Mouse (Mus musculus): ENCODE data around the gene Cyp2g1. TPM values are rescaled to one million over a fixed set of nuclear protein-coding genes. Genes with fewer than 3 reads are reported as not detected.

The Cyp2g1 gene
- not detected in 2 replicates for polyA plus RNA-seq (2016; fragmentation: Nextera tagmentation; extraction: Ambion mirVana)

- H3K4me1 ChIP-seq (replicated peaks) = no peaks in the 10 kb centered on the region
- H3K27me3 ChIP-seq (ENCODE audit: insufficient read depth, poor library complexity, severe bottlenecking) = no peaks in the 10 kb centered on the region
- no peak within 1 kb of the TSS for H3K4me3 ChIP-seq
- H3K36me3 ChIP-seq = no peaks in the 10 kb centered on the region
- no peak within 1 kb of the TSS for H3K27ac ChIP-seq
- no peak for DNase-seq (ENCODE audit: low spot score)
- 98% methylated on average over 2 of the region's 2 CpGs for WGBS
- 0 out of 2 replicates have a peak, but pooled peaks cover 2% of the 10 kb centered on the region for H3K9me3 ChIP-seq
Measured at GRCm38 (mm10) chr7:26808592-26808991, at the start of gene Cyp2g1. Gene Cyp2g1, plus strand, starts transcription at chr7:26808892.

DNA sequence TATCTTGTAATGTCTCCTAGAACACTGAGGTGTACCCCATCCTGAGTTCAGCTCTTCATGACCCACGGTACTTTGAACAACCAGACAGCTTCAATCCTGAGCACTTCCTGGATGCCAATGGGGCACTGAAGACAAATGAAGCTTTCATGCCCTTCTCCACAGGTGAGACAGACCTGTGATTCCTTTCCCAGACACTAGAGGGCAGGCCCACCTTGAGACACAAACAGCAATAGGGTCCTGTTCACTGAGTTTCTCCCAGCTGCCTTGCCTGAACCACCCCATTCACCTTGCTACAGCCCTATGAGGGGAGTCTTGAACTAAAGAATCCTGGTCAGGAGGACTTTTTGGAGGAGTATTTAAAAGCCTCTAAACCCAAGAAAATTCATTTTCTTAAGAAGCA, 41.6 kb upstream of the Cyp2g1 start:
- Histone ChIP-seq H3K9me3 (peaks cover 3% of the 10 kb centered on the region; the same call in 1 of the 2 replicates), H3K4me1 (replicated peaks) (no peaks in the 10 kb centered on the region), H3K4me3 (no peak overlapping the region), H3K36me3 (no peaks in the 10 kb centered on the region), H3K27me3 (ENCODE audit: insufficient read depth, poor library complexity, severe bottlenecking) (no peaks in the 10 kb centered on the region), H3K27ac (no peak overlapping the region)
- DNase-seq (ENCODE audit: low spot score) = no peak
- WGBS = 48% methylated on average over 1 of the region's 1 CpGs

DNA sequence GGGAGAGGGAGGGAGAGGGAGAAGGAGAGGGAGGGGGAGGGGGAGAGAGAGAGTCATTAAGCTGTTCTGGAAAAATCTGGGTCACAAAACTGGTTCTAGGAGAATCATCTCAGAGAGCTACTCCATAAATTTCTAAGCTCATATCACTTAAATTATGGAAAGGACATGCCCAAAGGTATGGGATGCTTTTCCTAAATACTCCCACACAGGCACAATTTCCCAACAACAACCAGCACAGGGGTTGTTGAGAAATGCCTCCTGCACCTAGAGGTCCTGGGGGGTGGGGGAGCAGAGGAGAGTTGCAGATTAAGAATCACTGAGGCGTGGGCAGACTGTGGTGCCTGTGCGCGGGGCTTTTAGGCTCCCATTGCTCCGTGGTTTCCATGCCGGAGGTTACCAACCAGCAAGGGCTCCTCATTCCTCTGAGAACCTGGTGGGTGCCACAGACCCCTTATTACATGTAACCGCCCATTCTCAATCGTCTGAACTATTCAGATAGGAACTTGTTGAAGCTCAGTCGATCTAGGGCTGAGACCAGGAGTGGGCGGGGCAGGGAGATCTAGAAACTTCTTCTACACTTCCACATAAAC, 38.7 kb upstream of the Cyp2g1 start:
- Histone ChIP-seq H3K27me3 (ENCODE audit: insufficient read depth, poor library complexity, severe bottlenecking) (no peaks in the 10 kb centered on the region), H3K9me3 (peaks cover 3% of the 10 kb centered on the region; the same call in 1 of the 2 replicates), H3K4me1 (replicated peaks) (no peaks in the 10 kb centered on the region), H3K36me3 (no peaks in the 10 kb centered on the region), H3K4me3 (no peak overlapping the region), H3K27ac (no peak overlapping the region)
- WGBS = 79% methylated on average over 9 of the region's 9 CpGs
- no peak for DNase-seq (ENCODE audit: low spot score)

- H3K4me3 ChIP-seq = no peak overlapping the region
- WGBS = 74% methylated on average over 3 of the region's 3 CpGs
Measured at GRCm38 (mm10) chr7:26772866-26773586, 35.7 kb upstream of the Cyp2g1 start.

DNA sequence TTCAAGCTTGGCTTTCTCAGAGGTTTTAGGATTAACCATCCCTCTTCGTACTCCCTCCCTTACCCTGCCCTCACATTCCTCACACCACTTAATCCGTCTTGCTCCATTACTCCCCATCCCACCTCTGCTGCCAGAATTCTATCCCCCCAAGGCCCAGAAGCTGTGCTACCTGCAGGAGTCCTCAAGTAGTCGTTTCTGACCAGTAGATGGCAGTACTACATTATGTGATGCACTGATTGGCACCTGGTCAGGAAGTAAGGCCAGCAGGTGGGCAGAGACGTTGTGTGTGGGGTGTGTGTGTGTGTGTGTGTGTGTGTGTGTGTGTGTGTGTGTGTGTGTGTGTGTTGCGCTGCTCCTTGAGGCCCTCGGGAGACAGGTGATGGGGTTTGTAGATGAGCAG, 32.8 kb upstream of the Cyp2g1 start:
- 15% methylated on average over 6 of the region's 6 CpGs for WGBS
- no peak for DNase-seq (ENCODE audit: low spot score)
- H3K9me3 ChIP-seq = no peaks in the 10 kb centered on the region
- no peaks in the 10 kb centered on the region for H3K27me3 ChIP-seq (ENCODE audit: insufficient read depth, poor library complexity, severe bottlenecking)
- no peaks in the 10 kb centered on the region for H3K36me3 ChIP-seq
- H3K4me1 ChIP-seq (replicated peaks) = peaks cover 5% of the 10 kb centered on the region
- H3K4me3 ChIP-seq = no peak overlapping the region
- no peak overlapping the region for H3K27ac ChIP-seq

More at GRCm38 (mm10) chr7:26772866-26773586, 35.7 kb upstream of the Cyp2g1 start:
- H3K27ac ChIP-seq = no peak overlapping the region
- H3K9me3 ChIP-seq = no peaks in the 10 kb centered on the region
- H3K4me1 ChIP-seq (replicated peaks) = no peaks in the 10 kb centered on the region
- no peak for DNase-seq (ENCODE audit: low spot score)
- H3K36me3 ChIP-seq = no peaks in the 10 kb centered on the region
- no peaks in the 10 kb centered on the region for H3K27me3 ChIP-seq (ENCODE audit: insufficient read depth, poor library complexity, severe bottlenecking)

DNA sequence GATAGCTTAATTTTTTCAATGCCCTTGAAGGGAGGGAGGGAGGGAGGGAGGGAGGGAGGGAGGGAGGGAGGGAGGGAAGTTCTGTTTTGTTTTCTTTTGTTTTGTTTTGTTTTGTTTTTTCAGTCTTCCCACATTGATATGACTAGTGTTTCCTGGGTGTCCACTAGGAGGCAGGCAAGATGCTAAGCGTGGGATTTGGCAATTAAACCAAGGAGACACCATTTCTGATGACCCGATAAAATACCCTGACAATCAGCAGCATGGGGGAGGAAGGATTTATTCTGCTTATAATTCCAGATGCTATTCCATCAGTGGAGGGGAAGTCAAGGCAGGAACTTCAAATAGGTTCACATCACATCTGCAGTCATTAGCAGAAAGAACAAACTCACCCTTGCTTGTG, 30.9 kb upstream of the Cyp2g1 start:
- H3K9me3 ChIP-seq = no peaks in the 10 kb centered on the region

DNA sequence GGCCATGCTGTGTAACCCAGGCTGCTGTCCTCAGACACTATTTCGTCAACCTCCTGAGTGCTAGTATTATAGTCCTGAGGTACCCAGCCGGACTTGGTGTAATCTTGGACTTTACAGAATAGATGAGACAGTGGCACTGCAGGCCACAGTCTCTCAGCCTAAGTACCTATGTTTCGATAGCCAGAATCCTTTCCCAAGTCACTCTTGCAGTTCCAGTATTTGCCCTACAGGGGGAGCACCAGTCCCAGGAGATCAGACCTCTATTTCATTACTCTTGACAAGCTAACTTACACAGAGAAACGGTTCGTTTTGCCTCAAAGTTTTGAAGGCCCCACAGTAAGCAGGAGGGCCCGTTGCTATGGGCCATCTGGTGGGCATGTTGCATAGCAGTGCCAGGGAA, 30.2 kb upstream of the Cyp2g1 start:
- 39% methylated on average over 6 of the region's 6 CpGs for WGBS
- Histone ChIP-seq H3K27ac (no peak overlapping the region), H3K4me3 (no peak overlapping the region), H3K9me3 (no peaks in the 10 kb centered on the region), H3K27me3 (ENCODE audit: insufficient read depth, poor library complexity, severe bottlenecking) (no peaks in the 10 kb centered on the region), H3K4me1 (replicated peaks) (peaks cover 8% of the 10 kb centered on the region), H3K36me3 (no peaks in the 10 kb centered on the region)
- DNase-seq (ENCODE audit: low spot score) = peak; percentile 69

More for the DNA sequence above, 30.9 kb upstream of the Cyp2g1 start:
- 52% methylated on average over 2 of the region's 2 CpGs for WGBS
- DNase-seq (ENCODE audit: low spot score) = no peak
- no peaks in the 10 kb centered on the region for H3K36me3 ChIP-seq
- H3K4me3 ChIP-seq = no peak overlapping the region
- peaks cover 8% of the 10 kb centered on the region for H3K4me1 ChIP-seq (replicated peaks)
- H3K27me3 ChIP-seq (ENCODE audit: insufficient read depth, poor library complexity, severe bottlenecking) = no peaks in the 10 kb centered on the region
- no peak overlapping the region for H3K27ac ChIP-seq

GRCm38 (mm10) chr7:26779799-26780416, 28.8 kb upstream of the Cyp2g1 start:
- Histone ChIP-seq H3K27me3 (ENCODE audit: insufficient read depth, poor library complexity, severe bottlenecking) (no peaks in the 10 kb centered on the region), H3K36me3 (no peaks in the 10 kb centered on the region), H3K4me3 (no peak overlapping the region), H3K4me1 (replicated peaks) (peaks cover 8% of the 10 kb centered on the region), H3K27ac (no peak overlapping the region), H3K9me3 (no peaks in the 10 kb centered on the region)
- no peak for DNase-seq (ENCODE audit: low spot score)
- 79% methylated on average over 5 of the region's 5 CpGs for WGBS

GRCm38 (mm10) chr7:26780510-26780909, 28.2 kb upstream of the Cyp2g1 start:
- DNase-seq (ENCODE audit: low spot score) = peak; percentile 64
- WGBS = 3% methylated on average over 11 of the region's 11 CpGs
- no peaks in the 10 kb centered on the region for H3K9me3 ChIP-seq
- peak overlapping the region; percentile 26 for H3K4me3 ChIP-seq
- peaks cover 8% of the 10 kb centered on the region for H3K4me1 ChIP-seq (replicated peaks)
- H3K27me3 ChIP-seq (ENCODE audit: insufficient read depth, poor library complexity, severe bottlenecking) = no peaks in the 10 kb centered on the region
- no peaks in the 10 kb centered on the region for H3K36me3 ChIP-seq
- no peak overlapping the region for H3K27ac ChIP-seq

GRCm38 (mm10) chr7:26780998-26781766, 27.5 kb upstream of the Cyp2g1 start:
- DNase-seq (ENCODE audit: low spot score) = peak; percentile 10
- WGBS = 14% methylated on average over 8 of the region's 8 CpGs
- no peaks in the 10 kb centered on the region for H3K9me3 ChIP-seq
- no peaks in the 10 kb centered on the region for H3K36me3 ChIP-seq
- no peaks in the 10 kb centered on the region for H3K27me3 ChIP-seq (ENCODE audit: insufficient read depth, poor library complexity, severe bottlenecking)
- peaks cover 8% of the 10 kb centered on the region for H3K4me1 ChIP-seq (replicated peaks)
- peak overlapping the region; percentile 66 for H3K27ac ChIP-seq
- H3K4me3 ChIP-seq = no peak overlapping the region

- peak; percentile 5 for DNase-seq (ENCODE audit: low spot score)
Measured at GRCm38 (mm10) chr7:26781767-26782131, 26.9 kb upstream of the Cyp2g1 start.

GRCm38 (mm10) chr7:26783163-26783562, 25.5 kb upstream of the Cyp2g1 start:
- H3K9me3 ChIP-seq = no peaks in the 10 kb centered on the region
- no peaks in the 10 kb centered on the region for H3K36me3 ChIP-seq
- no peaks in the 10 kb centered on the region for H3K27me3 ChIP-seq (ENCODE audit: insufficient read depth, poor library complexity, severe bottlenecking)
- 82% methylated on average over 5 of the region's 5 CpGs for WGBS
- no peak overlapping the region for H3K27ac ChIP-seq
- H3K4me3 ChIP-seq = no peak overlapping the region
- H3K4me1 ChIP-seq (replicated peaks) = peaks cover 8% of the 10 kb centered on the region
- DNase-seq (ENCODE audit: low spot score) = no peak

More at GRCm38 (mm10) chr7:26781767-26782131, 26.9 kb upstream of the Cyp2g1 start:
- H3K36me3 ChIP-seq = no peaks in the 10 kb centered on the region
- H3K9me3 ChIP-seq = no peaks in the 10 kb centered on the region
- H3K27ac ChIP-seq = peak overlapping the region; percentile 66; the same call in 1 of the 2 replicates
- H3K4me3 ChIP-seq = no peak overlapping the region
- WGBS = 27% methylated on average over 8 of the region's 8 CpGs
- no peaks in the 10 kb centered on the region for H3K27me3 ChIP-seq (ENCODE audit: insufficient read depth, poor library complexity, severe bottlenecking)
- H3K4me1 ChIP-seq (replicated peaks) = peaks cover 8% of the 10 kb centered on the region
